Mouse (Mus musculus) neural tube, embryonic 11.5 days (tissue): ENCODE measurements around the gene Igsf10. TPM values are rescaled to one million over a fixed set of nuclear protein-coding genes. Genes with fewer than 3 reads are reported as not detected.

ENCODE experiments used
- ATAC-seq: fragments of 200-750 bp; cut with Nextera tagmentation; 2 replicates; pipeline ENCODE4 v1.8.0; 2017; ENCODE audit warnings: moderate number of reproducible peaks, mild to moderate bottlenecking, moderate TSS enrichment, moderate library complexity; ENCODE audit not compliant: insufficient read depth, low FRiP score, low TSS enrichment
- DNase-seq: peaks from one replicate; pipeline ENCODE4 v3.0.0-alpha.2; 2015; ENCODE audit warnings: low spot score
- H3K27ac ChIP-seq: fragments of 300-500 bp; sonication (generic); 2 replicates; pipeline ENCODE4 v1.5.1; 2014; ENCODE audit warnings: low read depth, mild to moderate bottlenecking, low read length
- H3K27me3 ChIP-seq: fragments of 300-500 bp; sonication (generic); 2 replicates; pipeline ENCODE4 v1.6.1; 2014; ENCODE audit warnings: mild to moderate bottlenecking, low read length, mixed read lengths; ENCODE audit not compliant: control insufficient read depth, insufficient read depth
- H3K36me3 ChIP-seq: fragments of 300-500 bp; sonication (generic); 2 replicates; pipeline ENCODE4 v1.6.1; 2014; ENCODE audit warnings: mild to moderate bottlenecking, low read length, moderate library complexity, mixed read lengths; ENCODE audit not compliant: control insufficient read depth, insufficient read depth
- H3K4me1 ChIP-seq: fragments of 300-500 bp; sonication (generic); 2 replicates; pipeline ENCODE4 v1.6.1; 2014; ENCODE audit warnings: low read length, mixed read lengths; ENCODE audit not compliant: control insufficient read depth, insufficient read depth
- H3K4me2 ChIP-seq: fragments of 300-500 bp; sonication (generic); 2 replicates; pipeline ENCODE4 v1.6.1; 2014; ENCODE audit warnings: low read depth, mild to moderate bottlenecking, moderate library complexity
- H3K4me3 ChIP-seq: fragments of 300-500 bp; sonication (generic); 2 replicates; pipeline ENCODE4 v1.5.1; 2014; ENCODE audit warnings: low read depth, low read length
- H3K9ac ChIP-seq: fragments of 300-500 bp; sonication (generic); 2 replicates; pipeline ENCODE4 v1.6.1; 2014; ENCODE audit warnings: mild to moderate bottlenecking, low read length
- H3K9me3 ChIP-seq: fragments of 300-500 bp; sonication (generic); 2 replicates; pipeline ENCODE4 v1.6.1; 2016; ENCODE audit warnings: low read length; ENCODE audit not compliant: control insufficient read depth
- WGBS: fragments of 180-500 bp; shearing (Covaris S2); extraction: QIAGEN DNeasy Blood & Tissue Kit; methylation state at CpG from one replicate; pipeline ENCODE4 v1.1.7; 2014; 5-methylcytosine and 5-hydroxymethylcytosine counted together
- polyA plus RNA-seq: library from polyadenylated mRNA; unstranded; fragments of >200 nt; fragmentation: Nextera tagmentation; extraction: Ambion mirVana; gene quantifications from 2 replicates; pipeline ENCODE4 v1.2.1, GENCODE M21; 2014

Gene Igsf10
- polyA plus RNA-seq, 1 experiment from 2014 or later: 3.9 TPM

DNA sequence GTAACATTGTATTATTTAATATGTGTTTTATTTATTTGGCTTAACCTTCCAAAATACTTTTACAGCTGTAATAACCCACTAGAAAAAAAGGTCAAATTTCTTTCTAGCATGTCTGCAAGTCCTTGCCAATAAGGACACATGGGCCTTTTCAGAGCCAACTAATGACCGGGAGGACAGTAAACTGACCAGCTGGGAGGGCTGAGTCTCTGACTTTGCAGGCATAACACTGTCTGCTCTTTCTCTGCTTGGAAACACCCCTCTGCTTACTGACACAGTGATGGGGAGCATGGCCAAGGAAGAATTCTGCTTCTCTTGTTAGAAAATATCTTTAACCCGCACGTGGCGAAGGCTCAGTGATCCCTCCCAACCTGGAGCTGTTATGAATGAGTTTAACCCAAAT, 1.2 kb downstream of the Igsf10 start:
- ATAC-seq: no peak
- Histone ChIP-seq H3K9me3 (no peaks in the 10 kb centered on the region), H3K36me3 (no peaks in the 10 kb centered on the region), H3K27me3 (no peaks in the 10 kb centered on the region), H3K27ac (no peak overlapping the region), H3K4me1 (no peaks in the 10 kb centered on the region), H3K4me2 (peak overlapping the region; percentile 63), H3K4me3 (no peak overlapping the region), H3K9ac (no peak overlapping the region)
- DNase-seq: no peak
- WGBS: 69% methylated on average over 4 of the region's 4 CpGs

DNA sequence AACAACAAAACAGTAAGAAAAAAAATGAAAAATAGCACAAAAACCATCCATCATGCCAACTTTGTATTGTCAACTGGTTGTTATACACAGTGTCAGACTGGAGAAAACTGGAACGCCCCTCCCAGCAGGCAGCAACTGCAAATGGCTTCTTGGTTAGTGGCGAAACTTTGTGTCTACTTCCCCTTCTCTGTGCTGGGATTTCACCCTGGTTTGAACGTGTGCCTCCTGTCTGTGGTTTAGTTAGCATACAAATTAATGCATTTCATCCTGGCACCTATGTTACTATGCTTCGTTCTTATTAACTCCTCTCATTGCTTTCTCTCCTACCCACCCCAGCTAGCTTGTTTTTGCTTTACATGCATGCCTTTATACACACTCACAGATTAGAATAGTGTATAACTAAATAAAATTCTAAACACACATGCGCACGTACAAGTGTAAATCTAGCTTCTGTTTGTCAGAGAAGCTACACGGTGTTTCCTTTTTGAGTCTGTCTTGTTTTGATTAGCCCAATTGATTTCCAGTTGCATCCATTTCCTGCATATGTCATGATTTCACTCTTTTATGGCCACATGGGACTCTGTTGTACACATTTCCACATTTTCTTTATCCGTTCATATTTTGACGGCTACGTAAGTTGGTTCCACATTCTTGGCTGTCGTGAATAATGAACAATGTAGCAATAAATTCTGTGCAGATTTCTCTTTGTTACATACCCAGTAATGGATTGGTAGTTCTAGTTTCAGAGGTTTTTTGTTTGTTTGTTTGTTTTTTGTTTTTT, 2.4 kb downstream of the Igsf10 start:
- Histone ChIP-seq H3K9ac (no peak overlapping the region), H3K4me3 (no peak overlapping the region), H3K4me2 (no peak overlapping the region), H3K27me3 (no peaks in the 10 kb centered on the region), H3K36me3 (no peaks in the 10 kb centered on the region), H3K27ac (no peak overlapping the region), H3K9me3 (no peaks in the 10 kb centered on the region), H3K4me1 (no peaks in the 10 kb centered on the region)
- no peak for ATAC-seq
- DNase-seq: no peak
- 78% methylated on average over 11 of the region's 11 CpGs for WGBS

- H3K4me1 ChIP-seq: no peaks in the 10 kb centered on the region
- H3K36me3 ChIP-seq: no peaks in the 10 kb centered on the region; the same call in 1 of the 2 replicates
- no peaks in the 10 kb centered on the region for H3K27me3 ChIP-seq
- no peaks in the 10 kb centered on the region for H3K9me3 ChIP-seq
- DNase-seq (no peak), ATAC-seq (no peak)
- 92% methylated on average over 2 of the region's 2 CpGs for WGBS
- H3K4me3 ChIP-seq: no peak overlapping the region
- no peak overlapping the region for H3K27ac ChIP-seq
- H3K4me2 ChIP-seq: no peak overlapping the region
- H3K9ac ChIP-seq: no peak overlapping the region
These were observed 15.7 kb downstream of the Igsf10 start for GRCm38 (mm10) chr3:59328526-59328925.

DNA sequence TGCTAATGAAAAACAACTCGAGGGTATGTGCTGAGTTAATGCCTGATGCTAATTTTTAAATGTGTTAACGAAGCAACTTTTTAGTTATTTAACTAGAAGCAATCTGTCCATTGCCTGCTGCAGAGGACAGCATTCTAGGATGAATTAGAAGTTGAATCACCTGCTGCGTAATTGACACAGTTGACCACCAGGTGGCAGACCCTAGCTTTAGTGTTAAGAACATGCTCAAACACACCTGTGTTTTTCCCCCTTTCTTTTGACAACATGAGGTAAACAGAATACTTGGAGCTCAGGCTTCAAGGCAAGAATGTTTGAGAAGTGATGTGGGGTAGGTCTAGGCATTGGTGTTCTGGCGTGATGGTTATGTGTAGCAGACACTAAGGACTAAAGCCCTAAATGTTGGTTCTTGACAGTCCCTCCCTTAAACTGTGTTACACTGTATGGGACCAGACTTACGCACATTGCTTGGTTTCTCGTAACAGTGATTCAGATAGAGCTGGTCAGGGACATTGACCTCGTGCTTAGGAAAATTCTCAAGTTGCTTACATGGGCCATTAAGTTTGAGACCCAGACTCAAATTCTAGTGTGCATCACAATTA, 22.8 kb downstream of the Igsf10 start:
- H3K4me1 ChIP-seq: no peaks in the 10 kb centered on the region
- no peak overlapping the region for H3K9ac ChIP-seq
- no peaks in the 10 kb centered on the region for H3K27me3 ChIP-seq
- H3K27ac ChIP-seq: no peak overlapping the region
- no peak overlapping the region for H3K4me2 ChIP-seq
- peak; percentile 44 for DNase-seq
- 45% methylated on average over 7 of the region's 7 CpGs for WGBS
- no peaks in the 10 kb centered on the region for H3K9me3 ChIP-seq
- ATAC-seq: no peak
- H3K4me3 ChIP-seq: no peak overlapping the region
- H3K36me3 ChIP-seq: no peaks in the 10 kb centered on the region

- H3K4me1 ChIP-seq: no peaks in the 10 kb centered on the region
- no peak overlapping the region for H3K4me2 ChIP-seq
- no peak for ATAC-seq
- H3K9ac ChIP-seq: no peak overlapping the region
- no peaks in the 10 kb centered on the region for H3K36me3 ChIP-seq
- no peaks in the 10 kb centered on the region for H3K27me3 ChIP-seq
- WGBS: 78% methylated on average over 7 of the region's 7 CpGs
- H3K4me3 ChIP-seq: no peak overlapping the region
- no peak for DNase-seq
- H3K9me3 ChIP-seq: no peaks in the 10 kb centered on the region
- H3K27ac ChIP-seq: no peak overlapping the region
These were observed 28.1 kb downstream of the Igsf10 start for GRCm38 (mm10) chr3:59316077-59316476.

DNA sequence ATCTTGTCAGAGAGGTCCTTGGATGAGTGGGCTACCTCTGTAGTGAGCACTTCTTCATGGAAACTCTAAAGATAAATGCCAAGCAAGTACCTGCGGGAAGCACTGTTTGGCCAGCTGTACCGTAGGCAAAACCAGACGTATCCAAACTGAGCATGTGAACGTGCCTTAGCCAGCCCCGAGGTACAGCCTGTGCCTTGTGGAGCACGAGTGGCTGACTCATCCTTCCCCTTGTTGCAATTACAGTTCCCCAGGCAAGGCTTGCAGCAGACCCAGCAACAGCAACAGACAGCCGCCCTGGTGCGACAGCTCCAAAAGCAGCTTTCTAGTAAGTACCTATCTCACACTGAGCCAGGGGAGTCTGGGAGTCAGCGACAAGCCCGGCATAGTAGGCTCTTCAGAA, 31.6 kb downstream of the Igsf10 start:
- Histone ChIP-seq H3K4me1 (no peaks in the 10 kb centered on the region), H3K27me3 (no peaks in the 10 kb centered on the region), H3K27ac (no peak overlapping the region), H3K4me2 (no peak overlapping the region), H3K9me3 (no peaks in the 10 kb centered on the region), H3K4me3 (no peak overlapping the region), H3K36me3 (no peaks in the 10 kb centered on the region), H3K9ac (no peak overlapping the region)
- DNase-seq (no peak), ATAC-seq (no peak)
- WGBS: 89% methylated on average over 10 of the region's 10 CpGs

GRCm38 (mm10) chr3:59305518-59305917, 38.7 kb downstream of the Igsf10 start:
- Histone ChIP-seq H3K4me2 (no peak overlapping the region), H3K36me3 (no peaks in the 10 kb centered on the region), H3K4me1 (no peaks in the 10 kb centered on the region), H3K27me3 (no peaks in the 10 kb centered on the region), H3K9me3 (no peaks in the 10 kb centered on the region), H3K27ac (no peak overlapping the region), H3K4me3 (no peak overlapping the region), H3K9ac (no peak overlapping the region)
- WGBS: 89% methylated on average over 2 of the region's 2 CpGs
- no peak for ATAC-seq
- no peak for DNase-seq

DNA sequence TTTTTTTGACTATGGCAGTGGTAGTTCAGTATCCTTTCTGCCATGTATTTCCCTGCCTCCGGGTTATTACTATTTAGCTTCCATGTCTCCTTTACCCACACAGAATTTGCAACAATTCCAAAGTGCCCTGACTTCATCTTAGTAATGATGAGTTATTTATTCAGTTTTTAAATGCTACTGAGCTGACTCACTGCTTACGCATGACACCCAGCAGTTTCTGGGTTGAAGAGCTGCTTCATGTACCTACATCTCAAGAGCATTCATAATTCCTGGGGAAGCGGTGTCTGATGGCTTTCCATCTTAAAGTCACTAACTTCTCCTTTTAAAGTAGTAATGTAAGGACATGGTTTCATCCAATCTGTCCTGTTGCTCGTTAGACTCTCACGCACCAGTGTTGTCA, 39.2 kb downstream of the Igsf10 start:
- ATAC-seq (no peak), DNase-seq (no peak)
- no peak overlapping the region for H3K27ac ChIP-seq
- H3K4me3 ChIP-seq: no peak overlapping the region
- 94% methylated on average over 5 of the region's 5 CpGs for WGBS
- no peaks in the 10 kb centered on the region for H3K36me3 ChIP-seq
- H3K27me3 ChIP-seq: no peaks in the 10 kb centered on the region
- no peak overlapping the region for H3K4me2 ChIP-seq
- H3K9ac ChIP-seq: no peak overlapping the region
- H3K4me1 ChIP-seq: no peaks in the 10 kb centered on the region
- H3K9me3 ChIP-seq: no peaks in the 10 kb centered on the region

GRCm38 (mm10) chr3:59297653-59298052, 46.5 kb downstream of the Igsf10 start:
- Histone ChIP-seq H3K4me1 (no peaks in the 10 kb centered on the region), H3K27ac (no peak overlapping the region), H3K4me2 (no peak overlapping the region), H3K9ac (no peak overlapping the region), H3K27me3 (no peaks in the 10 kb centered on the region), H3K36me3 (no peaks in the 10 kb centered on the region), H3K4me3 (no peak overlapping the region), H3K9me3 (no peaks in the 10 kb centered on the region)
- no peak for ATAC-seq
- 87% methylated on average over 16 of the region's 16 CpGs for WGBS
- DNase-seq: no peak
